Mouse (Mus musculus) heart, adult 18-20 months (tissue): ENCODE measurements around the gene Cdkl1. TPM values are rescaled to one million over a fixed set of nuclear protein-coding genes. Genes with fewer than 3 reads are reported as not detected.

Experiments used
- DNase-seq, 2 experiments: peaks; one replicate each; pipeline ENCODE4 v3.0.0; 2021 to 2022; ENCODE audit warnings: mixed read lengths in 1 of 2
- total RNA-seq, 2 experiments: library from RNA; stranded (reverse); gene quantifications; 2 replicates each; pipeline ENCODE4 v1.2.3; 2021

The Cdkl1 gene
- total RNA-seq, 2 experiments from 2014 or later = 11.2 to 15.7 TPM

- no peak for DNase-seq
Observed at GRCm38 (mm10) chr12:69783247-69784025, 7.6 kb downstream of the Cdkl1 start.

GRCm38 (mm10) chr12:69781935-69782650 lies 9.0 kb downstream of the Cdkl1 start:
- no peak for DNase-seq

GRCm38 (mm10) chr12:69781480-69781879 lies 9.6 kb downstream of the Cdkl1 start:
- DNase-seq = no peak

- DNase-seq = no peak
Observed at GRCm38 (mm10) chr12:69777957-69778356, 13.1 kb downstream of the Cdkl1 start.

GRCm38 (mm10) chr12:69777341-69777730 lies 13.7 kb downstream of the Cdkl1 start:
- no peak for DNase-seq

- peak in 1 of 2 experiments; percentile 13 for DNase-seq
Observed at GRCm38 (mm10) chr12:69776607-69777340, 14.3 kb downstream of the Cdkl1 start.

GRCm38 (mm10) chr12:69768841-69769240 lies 22.2 kb downstream of the Cdkl1 start:
- DNase-seq = no peak

- no peak for DNase-seq
Observed at GRCm38 (mm10) chr12:69767476-69768258, 23.4 kb downstream of the Cdkl1 start.

GRCm38 (mm10) chr12:69766185-69766904 lies 24.7 kb downstream of the Cdkl1 start:
- DNase-seq = no peak

- DNase-seq = no peak
Observed at GRCm38 (mm10) chr12:69765543-69765942, 25.5 kb downstream of the Cdkl1 start.

- peak; percentile 44 to 83 for DNase-seq
Observed at GRCm38 (mm10) chr12:69761603-69762002, 29.5 kb downstream of the Cdkl1 start.

- DNase-seq = peak in 1 of 2 experiments; percentile 12
Observed at GRCm38 (mm10) chr12:69760743-69761406, 30.2 kb downstream of the Cdkl1 start.

- DNase-seq = peak in 1 of 2 experiments; percentile 20
Observed at GRCm38 (mm10) chr12:69760014-69760413, 31.1 kb downstream of the Cdkl1 start.

- DNase-seq = no peak
Observed at GRCm38 (mm10) chr12:69759267-69759885, 31.7 kb downstream of the Cdkl1 start.

- peak; percentile 51 to 64 for DNase-seq
Observed at GRCm38 (mm10) chr12:69758221-69759185, 32.6 kb downstream of the Cdkl1 start.

- peak; percentile 86 to 93 for DNase-seq
Observed at GRCm38 (mm10) chr12:69757418-69758141, 33.5 kb downstream of the Cdkl1 start.

GRCm38 (mm10) chr12:69756015-69756414 lies 35.1 kb downstream of the Cdkl1 start:
- DNase-seq = no peak

- no peak for DNase-seq
Observed at GRCm38 (mm10) chr12:69753936-69754335, 37.1 kb downstream of the Cdkl1 start.
